In the genomic region with DNA sequence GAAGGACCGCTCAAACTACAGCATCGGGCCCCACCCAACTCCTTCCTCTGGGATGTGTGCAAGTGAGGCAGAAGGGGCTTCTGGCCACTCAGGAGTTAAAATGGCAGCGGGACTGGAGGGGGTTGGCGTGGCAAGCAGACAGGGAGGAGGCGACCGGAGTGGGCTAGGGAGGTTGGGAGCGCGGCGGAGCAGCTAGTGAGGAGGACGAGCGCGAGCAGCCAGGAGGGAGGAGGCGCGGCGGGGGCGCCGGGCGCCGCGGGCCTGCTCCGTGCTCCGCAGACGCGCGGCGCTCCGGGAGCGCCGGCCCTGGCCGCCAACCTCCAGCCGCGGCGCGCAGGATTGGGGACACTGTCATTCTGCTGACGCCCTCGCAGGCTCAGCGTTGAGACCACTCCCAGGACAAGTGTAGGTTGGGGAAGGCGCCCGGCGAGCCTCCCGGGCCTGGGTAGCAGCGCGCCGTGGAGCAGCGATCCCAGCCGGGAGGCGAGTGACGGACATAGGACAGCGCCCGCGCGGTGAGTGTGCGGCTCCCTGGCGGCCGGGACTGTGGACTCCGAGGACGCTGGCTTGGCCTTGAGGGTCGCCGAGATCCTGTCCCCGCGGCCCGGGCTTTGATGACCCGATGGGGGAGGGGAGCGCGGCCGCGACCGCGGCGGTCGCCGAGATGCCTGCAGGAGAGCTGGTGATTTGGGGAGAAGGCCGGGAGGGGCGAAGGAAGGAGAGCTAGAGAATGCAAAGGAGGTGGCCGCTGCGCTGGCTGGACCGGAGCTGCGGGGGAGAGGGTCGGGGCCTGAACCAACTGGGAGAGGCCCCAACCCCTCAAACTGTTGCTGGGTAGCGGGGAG, we compare ENCODE assay signal across 8 mouse cellular contexts. TPM values are rescaled to one million over a fixed set of nuclear protein-coding genes. Genes with fewer than 3 reads are reported as not detected.
DNase-seq lines count a peak whose midpoint lies in the region; ATAC-seq and TF ChIP-seq lines count a peak whose summit lies in the region.

TSS of gene Lrrn2 (plus strand) at position 113 of the 845 bp plus-strand sequence.

- H3K4me1 ChIP-seq in kidney, adult 2 months (ENCODE audit: control insufficient read depth, insufficient read depth, low read length), result no peaks in the 10 kb centered on the region
- peaks cover 15% of the 10 kb centered on the region for H3K4me1 ChIP-seq in intestine, embryonic 15.5 days (replicated peaks)
- H3K4me1 ChIP-seq in limb, embryonic 13.5 days, result peaks cover 18% of the 10 kb centered on the region
- H3K4me1 ChIP-seq in neural tube, embryonic 13.5 days (replicated peaks), result peaks cover 35% of the 10 kb centered on the region

- ATAC-seq in intestine, embryonic 15.5 days, result peak; percentile 78
- ATAC-seq in limb, embryonic 13.5 days (ENCODE audit: low FRiP score, low read depth), result peak; percentile 63
- ATAC-seq in neural tube, embryonic 13.5 days (ENCODE audit: low read depth), result peak; percentile 88

- TF ChIP-seq POLR2A in kidney, adult 2 months (IDR thresholded peaks at IDR 0.05; ENCODE audit: low read depth, low read length), result no peak

- peak within 1 kb of the TSS; percentile 46 for H3K9ac ChIP-seq in intestine, embryonic 15.5 days
- H3K9ac ChIP-seq in limb, embryonic 13.5 days, result peak within 1 kb of the TSS; percentile 63
- peak within 1 kb of the TSS; percentile 88 for H3K9ac ChIP-seq in neural tube, embryonic 13.5 days

- intact Hi-C loops in gastrocnemius, postnatal 14 days (cut with DNase I; ENCODE audit: low total_unique reads), result no loop called here

- H3K27ac ChIP-seq in kidney, adult 2 months (ENCODE audit: insufficient read depth, low read depth, low read length), result no peak within 1 kb of the TSS
- no peak within 1 kb of the TSS for H3K27ac ChIP-seq in intestine, embryonic 15.5 days
- H3K27ac ChIP-seq in limb, embryonic 13.5 days, result no peak within 1 kb of the TSS
- peak within 1 kb of the TSS; percentile 84 for H3K27ac ChIP-seq in neural tube, embryonic 13.5 days (replicated peaks)

- no peak for TF ChIP-seq CTCF in kidney, adult 2 months (conservative IDR thresholded peaks at IDR 0.05; ENCODE audit: insufficient read depth, insufficient read length, low read depth, low read length)

- 2% methylated on average over 80 of the region's 80 CpGs for WGBS in kidney, adult 2 months
- under 1% methylated on average over 79 of the region's 80 CpGs for WGBS in intestine, embryonic 15.5 days
- WGBS in limb, embryonic 13.5 days, result under 1% methylated on average over 71 of the region's 80 CpGs
- WGBS in neural tube, embryonic 13.5 days, result under 1% methylated on average over 72 of the region's 80 CpGs

- H3K9me3 ChIP-seq in intestine, embryonic 15.5 days, result no peaks in the 10 kb centered on the region
- peaks cover 4% of the 10 kb centered on the region; the same call in 1 of the 2 replicates for H3K9me3 ChIP-seq in limb, embryonic 13.5 days
- H3K9me3 ChIP-seq in neural tube, embryonic 13.5 days, result no peaks in the 10 kb centered on the region

- peak within 1 kb of the TSS; percentile 97 for H3K4me2 ChIP-seq in intestine, embryonic 15.5 days (replicated peaks)
- peak within 1 kb of the TSS; percentile 98 for H3K4me2 ChIP-seq in limb, embryonic 13.5 days (replicated peaks)
- H3K4me2 ChIP-seq in neural tube, embryonic 13.5 days, result peak within 1 kb of the TSS; percentile 90

- no peaks in the 10 kb centered on the region for H3K36me3 ChIP-seq in kidney, adult 2 months (ENCODE audit: control insufficient read depth, insufficient read depth, low read length)
- no peaks in the 10 kb centered on the region for H3K36me3 ChIP-seq in intestine, embryonic 15.5 days
- H3K36me3 ChIP-seq in limb, embryonic 13.5 days, result no peaks in the 10 kb centered on the region
- H3K36me3 ChIP-seq in neural tube, embryonic 13.5 days, result no peaks in the 10 kb centered on the region

- peaks cover 5% of the 10 kb centered on the region for H3K27me3 ChIP-seq in kidney, adult 2 months (replicated peaks; ENCODE audit: control insufficient read depth, insufficient read depth, low read length)
- peaks cover 50% of the 10 kb centered on the region for H3K27me3 ChIP-seq in intestine, embryonic 15.5 days (replicated peaks)
- H3K27me3 ChIP-seq in limb, embryonic 13.5 days, result peaks cover 96% of the 10 kb centered on the region
- peaks cover 38% of the 10 kb centered on the region for H3K27me3 ChIP-seq in neural tube, embryonic 13.5 days

- no peak for DNase-seq in kidney, adult 2 months
- no peak for DNase-seq in kidney, adult 9 months
- DNase-seq in cerebellum, postnatal 4 days (ENCODE audit: low spot score in 2 of 2), result peak; percentile 47 to 69
- peak; percentile 41 for DNase-seq in gastrocnemius, postnatal 14 days
- peak; percentile 13 for DNase-seq in yolk sac, embryonic 10.5 days (ENCODE audit: low spot score)

- H3K4me3 ChIP-seq in kidney, adult 2 months (ENCODE audit: insufficient read depth, low read depth, low read length), result peak within 1 kb of the TSS; percentile 47; the same call in 1 of the 2 replicates
- H3K4me3 ChIP-seq in intestine, embryonic 15.5 days (replicated peaks), result peak within 1 kb of the TSS; percentile 53
- peak within 1 kb of the TSS; percentile 62 for H3K4me3 ChIP-seq in limb, embryonic 13.5 days
- H3K4me3 ChIP-seq in neural tube, embryonic 13.5 days, result peak within 1 kb of the TSS; percentile 75

RNA-seq across cellular contexts. Expression of gene Lrrn2, which starts in this region (rescaled TPM):
- polyA plus RNA-seq in kidney, adult 2 months (2012; rRNA removed), result 0.36 and 0.57 TPM in 2 replicates
- total RNA-seq in gastrocnemius, postnatal 14 days (2021), result 1 to 10 TPM; 1.6 to 3.1 TPM
- polyA plus RNA-seq in intestine, embryonic 15.5 days (2015; fragmentation: Nextera tagmentation; extraction: Ambion mirVana), result 4.9 TPM in 2 replicates
- polyA plus RNA-seq in limb, embryonic 13.5 days (2015; fragmentation: Nextera tagmentation; extraction: Ambion mirVana), result 5.3 and 5.5 TPM in 2 replicates
- polyA plus RNA-seq in neural tube, embryonic 13.5 days (2015; fragmentation: Nextera tagmentation; extraction: Ambion mirVana), result 26.0 and 26.8 TPM in 2 replicates

Comparison
In these comparisons a context has a peak if more than half of its experiments do, and no peak if none do; other contexts are left out.
1. DNase-seq: peak in cerebellum, postnatal 4 days (2 of 2), gastrocnemius, postnatal 14 days (single experiment) and yolk sac, embryonic 10.5 days (single experiment); none in kidney, adult 2 months (single experiment) and kidney, adult 9 months (single experiment).
2. Peak in every context shown above with its lines, with median percentiles within 50 percentile points of each other: H3K4me3 ChIP-seq, ATAC-seq, H3K4me2 ChIP-seq and H3K9ac ChIP-seq.